Mouse (Mus musculus) ZHBTc4 (cell line): ENCODE measurements around the gene Gas2l1.

Source experiments
- DNase-seq: peaks from one replicate; pipeline ENCODE4 v3.0.0-alpha.2; 2011; ENCODE audit warnings: low read depth, low spot score

The Gas2l1 gene

GRCm38 (mm10) chr11:5042645-5043381 is 22.3 kb downstream of the Gas2l1 start:
- DNase-seq: no peak

GRCm38 (mm10) chr11:5041144-5041780 is 23.9 kb downstream of the Gas2l1 start:
- DNase-seq: no peak

- DNase-seq: peak; percentile 62
These were observed 24.5 kb downstream of the Gas2l1 start for GRCm38 (mm10) chr11:5040585-5040984.

- no peak for DNase-seq
These were observed 27.8 kb downstream of the Gas2l1 start for GRCm38 (mm10) chr11:5037146-5037854.

GRCm38 (mm10) chr11:5035421-5035820 is 29.7 kb downstream of the Gas2l1 start:
- DNase-seq: no peak

- DNase-seq: no peak
These were observed 32.0 kb downstream of the Gas2l1 start for GRCm38 (mm10) chr11:5033136-5033535.

GRCm38 (mm10) chr11:5032706-5033105 is 32.4 kb downstream of the Gas2l1 start:
- DNase-seq: no peak

GRCm38 (mm10) chr11:5028228-5028627 is 36.9 kb downstream of the Gas2l1 start:
- no peak for DNase-seq

- DNase-seq: no peak
These were observed 40.0 kb downstream of the Gas2l1 start for GRCm38 (mm10) chr11:5025108-5025507.

- peak; percentile 45 for DNase-seq
These were observed 47.6 kb downstream of the Gas2l1 start for GRCm38 (mm10) chr11:5017506-5017905.

GRCm38 (mm10) chr11:5016286-5016685 is 48.8 kb downstream of the Gas2l1 start:
- DNase-seq: no peak

GRCm38 (mm10) chr11:5015720-5016119 is 49.4 kb downstream of the Gas2l1 start:
- peak; percentile 18 for DNase-seq

- DNase-seq: no peak
These were observed 52.9 kb downstream of the Gas2l1 start for GRCm38 (mm10) chr11:5012213-5012715.

GRCm38 (mm10) chr11:5011480-5011879 is 53.6 kb downstream of the Gas2l1 start:
- DNase-seq: no peak

- DNase-seq: no peak
These were observed 54.9 kb downstream of the Gas2l1 start for GRCm38 (mm10) chr11:5010205-5010604.

- DNase-seq: no peak
These were observed 55.6 kb downstream of the Gas2l1 start for GRCm38 (mm10) chr11:5009354-5010074.

GRCm38 (mm10) chr11:5008867-5009266 is 56.3 kb downstream of the Gas2l1 start:
- no peak for DNase-seq

- no peak for DNase-seq
These were observed 57.9 kb downstream of the Gas2l1 start for GRCm38 (mm10) chr11:5007186-5007585.

GRCm38 (mm10) chr11:5005528-5005927 is 59.6 kb downstream of the Gas2l1 start:
- DNase-seq: no peak
